In genomic region chr7:46560061-46560460, GRCm38 (mm10) we compare ENCODE assay signal across 23 mouse cellular contexts.
A peak's percentile ranks its signal among the peaks of the same experiment; 100 is the strongest.
DNase-seq lines count a peak whose midpoint lies in the region; ATAC-seq and TF ChIP-seq lines count a peak whose summit lies in the region.
"Had no signal": no experiment of that assay in that cellular context is flagged by ENCODE, and none has a peak within 500 bp of the region (broad histone marks: within the 10 kb centered on the region; RNA-seq: fewer than 3 reads in every experiment).

No protein-coding gene starts in this region.

- no peak for TF ChIP-seq EP300 in heart, postnatal 0 days (IDR thresholded peaks at IDR 0.05; ENCODE audit: low read depth)

- no peaks in the 10 kb centered on the region for H3K9me3 ChIP-seq in heart, postnatal 0 days (replicated peaks; ENCODE audit: control insufficient read depth, low read length)
- H3K9me3 ChIP-seq: forebrain, embryonic 15.5 days; hindbrain, embryonic 12.5 days; intestine, embryonic 15.5 days; midbrain, embryonic 13.5 days; neural tube, embryonic 15.5 days had no signal

- no peaks in the 10 kb centered on the region for H3K79me3 ChIP-seq in C2C12 (ENCODE audit: low read depth)

- H3K27me3 ChIP-seq in heart, postnatal 0 days (ENCODE audit: control insufficient read depth, insufficient read depth, low read length) = no peaks in the 10 kb centered on the region
- H3K27me3 ChIP-seq in C2C12 (ENCODE audit: control insufficient read depth, insufficient read depth, insufficient read length) (no peaks in the 10 kb centered on the region), myocyte (ENCODE audit: control insufficient read depth, insufficient read depth, insufficient read length) (no peaks in the 10 kb centered on the region)
- H3K27me3 ChIP-seq: forebrain, embryonic 15.5 days; hindbrain, embryonic 12.5 days; intestine, embryonic 15.5 days; limb, embryonic 12.5 days; midbrain, embryonic 13.5 days; neural tube, embryonic 15.5 days; Patski had no signal

- H3K9ac ChIP-seq in heart, postnatal 0 days (replicated peaks; ENCODE audit: low read depth, low read length) = no peak overlapping the region
- H3K9ac ChIP-seq: forebrain, embryonic 15.5 days; hindbrain, embryonic 12.5 days; intestine, embryonic 15.5 days; limb, embryonic 12.5 days; liver, embryonic 14.5 days; lung, embryonic 14.5 days; midbrain, embryonic 13.5 days; neural tube, embryonic 15.5 days had no signal

- intact Hi-C loops in heart, postnatal 14 days (cut with DNase I) = no loop called here

- no peak overlapping the region for H3K4me3 ChIP-seq in heart, postnatal 0 days (ENCODE audit: low read depth, low read length)
- H3K4me3 ChIP-seq in C2C12 (ENCODE audit: insufficient read depth, poor library complexity, severe bottlenecking) = no peak overlapping the region
- no peak overlapping the region for H3K4me3 ChIP-seq in myocyte
- H3K4me3 ChIP-seq: forebrain, embryonic 10.5 days; forebrain, embryonic 15.5 days; hindbrain, embryonic 12.5 days; intestine, embryonic 15.5 days; layer of hippocampus, adult 2 months; limb, embryonic 12.5 days; midbrain, embryonic 13.5 days; neural tube, embryonic 15.5 days had no signal

- H3K36me3 ChIP-seq in heart, postnatal 0 days (replicated peaks; ENCODE audit: control insufficient read depth, insufficient read depth, low read length) = no peaks in the 10 kb centered on the region
- H3K36me3 ChIP-seq in C2C12 (ENCODE audit: control insufficient read depth, insufficient read depth) (no peaks in the 10 kb centered on the region), myocyte (ENCODE audit: control insufficient read depth, insufficient read depth) (no peaks in the 10 kb centered on the region)
- H3K36me3 ChIP-seq: hindbrain, embryonic 12.5 days; intestine, embryonic 15.5 days; limb, embryonic 12.5 days; midbrain, embryonic 13.5 days had no signal

- H3ac ChIP-seq in C2C12 (ENCODE audit: control insufficient read depth, insufficient read length, low read depth) (no peak overlapping the region), myocyte (ENCODE audit: control insufficient read depth, insufficient read length) (no peak overlapping the region)

- no peak for DNase-seq in heart, postnatal 0 days (ENCODE audit: low spot score)
- no peak for DNase-seq in heart, postnatal 14 days
- DNase-seq in adrenal gland, postnatal 25 days = no peak
- no peak for DNase-seq in left cerebral cortex, adult 18-20 months (ENCODE audit: low spot score in 2 of 2)
- DNase-seq: B cell, adult 2 months; layer of hippocampus, postnatal 36 days; retina, postnatal 1 day; right cerebral cortex, postnatal 14 days had no signal

- H3K4me1 ChIP-seq in heart, postnatal 0 days (ENCODE audit: control insufficient read depth, insufficient read depth) = peaks cover 15% of the 10 kb centered on the region
- H3K4me1 ChIP-seq: intestine, embryonic 15.5 days; limb, embryonic 12.5 days had no signal

- H3K27ac ChIP-seq in heart, postnatal 0 days (ENCODE audit: low read depth) = no peak overlapping the region
- H3K27ac ChIP-seq: forebrain, embryonic 10.5 days; forebrain, embryonic 15.5 days; hindbrain, embryonic 12.5 days; hindbrain, postnatal 0 days; intestine, embryonic 15.5 days; layer of hippocampus, adult 2 months; limb, embryonic 12.5 days; liver, embryonic 14.5 days; midbrain, embryonic 13.5 days; neural tube, embryonic 15.5 days had no signal

- H3K79me2 ChIP-seq in C2C12 (ENCODE audit: control insufficient read depth, insufficient read depth) = no peaks in the 10 kb centered on the region
- H3K79me2 ChIP-seq in myocyte (ENCODE audit: control insufficient read depth, insufficient read depth) = no peaks in the 10 kb centered on the region

- WGBS in heart, postnatal 0 days = 81% methylated on average over 2 of the region's 2 CpGs

- H3K4me2 ChIP-seq in heart, postnatal 0 days (ENCODE audit: low read depth, low read length) = no peak overlapping the region
- H3K4me2 ChIP-seq in myocyte (ENCODE audit: low read depth) = no peak overlapping the region
- H3K4me2 ChIP-seq: forebrain, embryonic 15.5 days; hindbrain, embryonic 12.5 days; intestine, embryonic 15.5 days; limb, embryonic 12.5 days; lung, embryonic 14.5 days; midbrain, embryonic 13.5 days; neural tube, embryonic 15.5 days had no signal

- no peak for TF ChIP-seq CTCF in heart, postnatal 0 days (IDR thresholded peaks at IDR 0.05; ENCODE audit: low read depth)
- TF ChIP-seq CTCF in C2C12 (IDR thresholded peaks at IDR 0.05; ENCODE audit: control insufficient read depth, insufficient read depth, insufficient read length) = no peak

- TF ChIP-seq POLR2A in myocyte (IDR thresholded peaks at IDR 0.05; ENCODE audit: insufficient read length, low read depth) = no peak

- ATAC-seq in heart, postnatal 0 days (ENCODE audit: insufficient read depth, low read depth) = 0 out of 2 replicates have a peak, but pooled peaks have one; percentile 6
- 0 out of 2 replicates have a peak, but pooled peaks have one; percentile 10 for ATAC-seq in common myeloid progenitor, adult 5-6 weeks (replicated peaks; ENCODE audit: low read depth, poor library complexity, severe bottlenecking)
- ATAC-seq: forebrain, embryonic 15.5 days; hindbrain, postnatal 0 days; intestine, embryonic 15.5 days; midbrain, embryonic 13.5 days had no signal

TF ChIP-seq in C2C12, 6 proteins besides CTCF, POLR2A, EP300 and RAD21:
- TF ChIP-seq USF1 (IDR thresholded peaks at IDR 0.05; ENCODE audit: low read depth) (peak; percentile 33), MAX (IDR thresholded peaks at IDR 0.05) (no peak), MYOD1 (IDR thresholded peaks at IDR 0.05; ENCODE audit: control insufficient read depth, insufficient read length, low read depth) (no peak), MYOG (IDR thresholded peaks at IDR 0.05; ENCODE audit: control insufficient read depth, extremely low read depth, insufficient read length) (no peak)
TF ChIP-seq in C2C12: peak in this region for 1.

TF ChIP-seq in myocyte, 11 proteins besides CTCF, POLR2A, EP300 and RAD21:
- TF ChIP-seq USF1 (IDR thresholded peaks at IDR 0.05; ENCODE audit: low read depth) = peak; percentile 10
- TF ChIP-seq MYOG (IDR thresholded peaks at IDR 0.05; ENCODE audit: control insufficient read depth in 1 of 3, insufficient read depth in 1 of 3, insufficient read length in 2 of 3, low read depth in 2 of 3) = no peak
- no peak for TF ChIP-seq MYOD1 (IDR thresholded peaks at IDR 0.05; ENCODE audit: control insufficient read depth in 1 of 3, insufficient read length in 2 of 3, low read depth in 2 of 3)
- TF ChIP-seq E2F4 (IDR thresholded peaks at IDR 0.05; ENCODE audit: insufficient read depth) = no peak
TF ChIP-seq in myocyte: peak in this region for 1.
